Mouse (Mus musculus): ENCODE data around the gene Rps11. TPM values are rescaled to one million over a fixed set of nuclear protein-coding genes. Genes with fewer than 3 reads are reported as not detected.

The Rps11 gene
- polyA plus RNA-seq, 1 experiment from 2014 or later: 1,388 TPM

DNA sequence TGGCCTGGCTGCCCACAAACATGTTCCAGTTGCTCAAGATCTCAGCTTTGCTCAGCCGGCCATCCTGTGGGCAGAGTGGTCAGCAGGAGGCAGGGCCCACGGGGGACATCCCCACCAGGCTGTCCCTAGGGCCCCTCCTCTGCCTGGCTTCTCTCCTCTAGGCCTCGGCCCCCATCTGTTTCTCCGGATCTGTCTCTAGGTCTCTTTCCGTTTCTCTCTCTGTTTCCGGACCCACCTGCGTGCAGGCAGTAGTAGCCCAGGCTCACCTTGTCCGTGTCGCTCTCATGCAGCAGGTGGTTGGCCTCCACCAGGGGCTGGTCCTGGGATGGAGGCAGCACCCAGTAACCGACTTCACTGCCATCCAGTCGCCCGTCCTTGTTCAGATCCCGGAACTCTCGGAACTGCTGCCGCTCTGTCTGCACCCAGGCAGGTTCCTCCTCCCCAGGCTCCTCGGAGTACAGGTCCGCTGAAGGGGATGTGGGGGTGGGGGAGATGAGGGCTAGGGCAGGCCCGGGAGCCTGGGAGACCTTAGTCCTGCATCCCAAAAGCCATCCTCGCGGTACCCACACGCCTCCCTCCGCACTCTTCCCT, 40.8 kb downstream of the Rps11 start:
- Histone ChIP-seq H3K27ac (peak overlapping the region; percentile 94), H3K79me2 (ENCODE audit: inconsistent target) (no peaks in the 10 kb centered on the region), H3K36me3 (ENCODE audit: inconsistent target) (no peaks in the 10 kb centered on the region), H3K4me3 (ENCODE audit: inconsistent target) (peak overlapping the region; percentile 61)
- WGBS (ENCODE audit: missing documents): 42% methylated on average over 22 of the region's 22 CpGs

DNA sequence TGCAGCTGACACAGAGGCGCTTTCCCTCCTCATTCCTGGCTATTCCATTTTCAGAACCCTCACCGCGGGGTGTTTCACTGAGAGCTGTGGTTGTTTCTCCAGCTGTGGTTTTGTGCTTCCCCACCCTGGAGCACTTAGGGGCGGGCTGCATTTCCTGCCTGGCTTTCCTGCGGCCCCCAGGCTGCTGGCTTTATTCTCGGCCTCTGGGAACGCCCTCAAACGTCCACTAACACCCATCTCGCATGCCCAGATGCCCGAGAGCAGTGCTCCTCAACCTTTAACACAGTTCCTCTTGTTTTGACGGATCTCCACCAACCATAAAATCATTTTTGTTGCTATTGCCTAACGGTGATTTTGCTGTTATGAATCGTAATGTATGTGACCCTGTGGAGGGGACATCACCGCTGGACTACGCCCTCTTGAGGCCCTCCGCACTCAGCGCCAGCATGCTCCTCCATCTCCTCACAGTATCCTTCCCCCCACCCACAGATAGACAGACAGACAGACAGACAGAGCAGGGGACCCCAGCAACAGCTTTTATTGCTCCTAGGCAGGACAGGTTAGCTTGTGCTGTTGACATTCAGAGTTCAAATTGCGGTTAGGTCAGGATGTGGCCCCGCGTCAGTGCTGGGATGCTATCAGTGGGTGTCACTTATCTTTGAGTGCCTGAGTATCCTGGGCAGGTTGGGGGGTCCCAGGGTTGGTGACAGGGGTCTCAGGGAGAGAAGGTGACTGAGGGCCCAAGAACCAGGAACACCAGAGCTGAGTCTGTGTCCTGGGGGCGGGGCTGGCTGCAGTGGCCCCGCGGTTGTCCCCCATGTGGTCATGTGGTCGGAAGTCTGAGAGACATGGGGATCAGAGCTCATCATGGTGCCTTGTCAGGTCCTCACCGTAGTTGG, 41.6 kb downstream of the Rps11 start:
- peaks cover 3% of the 10 kb centered on the region; the same call in 1 of the 2 replicates for H3K36me3 ChIP-seq (ENCODE audit: inconsistent target)
- peak overlapping the region; percentile 94 for H3K27ac ChIP-seq
- H3K4me3 ChIP-seq (ENCODE audit: inconsistent target): peak overlapping the region; percentile 61
- H3K79me2 ChIP-seq (ENCODE audit: inconsistent target): no peaks in the 10 kb centered on the region
- 2% methylated on average over 24 of the region's 25 CpGs for WGBS (ENCODE audit: missing documents)

DNA sequence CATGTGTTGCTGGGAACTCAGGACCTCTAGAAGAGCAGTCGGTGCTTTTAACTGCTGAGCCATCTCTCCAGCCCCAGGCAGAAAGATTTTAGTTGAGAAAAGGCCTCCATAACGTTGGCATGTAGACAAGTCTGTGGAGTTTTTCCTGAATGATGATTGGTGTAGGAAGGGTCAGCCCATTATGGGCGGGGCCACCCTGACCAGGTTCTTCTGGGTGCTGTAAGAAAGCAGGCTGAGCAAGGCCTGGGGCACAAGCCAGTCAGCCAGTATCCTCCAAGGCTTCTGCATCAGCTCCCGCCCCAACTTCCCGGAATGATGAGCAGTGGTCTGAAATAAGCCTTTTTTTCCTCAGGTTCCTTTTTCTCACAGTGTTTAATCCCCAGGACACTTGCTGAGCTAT, 43.2 kb downstream of the Rps11 start:
- Histone ChIP-seq H3K79me2 (ENCODE audit: inconsistent target) (no peaks in the 10 kb centered on the region), H3K27ac (peak overlapping the region; percentile 94), H3K4me3 (ENCODE audit: inconsistent target) (no peak overlapping the region), H3K36me3 (ENCODE audit: inconsistent target) (peaks cover 19% of the 10 kb centered on the region; the same call in 1 of the 2 replicates)
- 88% methylated on average over 5 of the region's 5 CpGs for WGBS (ENCODE audit: missing documents)

DNA sequence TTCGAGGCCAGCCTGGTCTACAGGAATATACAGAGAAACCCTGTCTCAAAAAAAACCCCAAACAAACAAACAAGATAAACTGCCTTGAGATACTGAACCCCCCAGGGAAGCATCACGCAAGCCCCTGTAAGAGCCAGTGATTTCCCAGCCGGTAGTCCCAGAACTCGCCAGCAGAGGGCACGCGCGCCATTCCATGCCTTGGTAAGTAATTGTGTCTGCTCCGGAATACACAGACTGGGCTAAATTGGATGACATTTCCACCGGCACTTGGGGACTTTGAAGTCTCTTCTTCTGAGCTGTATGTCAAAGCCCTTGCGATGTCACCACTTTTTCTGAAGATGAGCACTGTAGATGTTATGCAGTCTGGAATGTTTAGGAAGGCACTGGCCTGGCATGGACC, 44.4 kb downstream of the Rps11 start:
- no peak overlapping the region for H3K4me3 ChIP-seq (ENCODE audit: inconsistent target)
- peaks cover 22% of the 10 kb centered on the region; the same call in 1 of the 2 replicates for H3K36me3 ChIP-seq (ENCODE audit: inconsistent target)
- H3K79me2 ChIP-seq (ENCODE audit: inconsistent target): no peaks in the 10 kb centered on the region
- H3K27ac ChIP-seq: no peak overlapping the region
- 4% methylated on average over 10 of the region's 10 CpGs for WGBS (ENCODE audit: missing documents)

DNA sequence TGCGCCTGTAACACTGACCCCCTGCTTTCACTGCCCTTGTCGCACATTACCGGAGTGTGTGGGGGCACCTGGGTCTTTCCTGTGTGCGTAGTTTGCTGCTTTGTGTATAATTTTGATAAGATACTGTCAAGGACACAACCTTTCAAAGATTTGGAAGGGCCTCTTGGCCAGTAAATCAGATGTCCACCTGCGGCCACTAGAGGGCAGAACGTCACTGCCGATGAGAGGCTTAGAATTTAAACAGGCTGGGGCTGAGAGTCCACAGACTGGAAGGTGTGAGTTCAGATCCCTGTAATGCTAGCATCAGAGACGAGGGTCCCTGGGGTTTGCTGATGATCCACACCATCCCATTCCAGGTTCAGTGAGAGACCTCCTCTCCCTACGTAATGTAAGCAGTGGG, 45.7 kb downstream of the Rps11 start:
- Histone ChIP-seq H3K36me3 (ENCODE audit: inconsistent target) (peaks cover 34% of the 10 kb centered on the region; the same call in 1 of the 2 replicates), H3K27ac (no peak overlapping the region), H3K4me3 (ENCODE audit: inconsistent target) (no peak overlapping the region), H3K79me2 (ENCODE audit: inconsistent target) (peaks cover 11% of the 10 kb centered on the region)
- 45% methylated on average over 9 of the region's 9 CpGs for WGBS (ENCODE audit: missing documents)

DNA sequence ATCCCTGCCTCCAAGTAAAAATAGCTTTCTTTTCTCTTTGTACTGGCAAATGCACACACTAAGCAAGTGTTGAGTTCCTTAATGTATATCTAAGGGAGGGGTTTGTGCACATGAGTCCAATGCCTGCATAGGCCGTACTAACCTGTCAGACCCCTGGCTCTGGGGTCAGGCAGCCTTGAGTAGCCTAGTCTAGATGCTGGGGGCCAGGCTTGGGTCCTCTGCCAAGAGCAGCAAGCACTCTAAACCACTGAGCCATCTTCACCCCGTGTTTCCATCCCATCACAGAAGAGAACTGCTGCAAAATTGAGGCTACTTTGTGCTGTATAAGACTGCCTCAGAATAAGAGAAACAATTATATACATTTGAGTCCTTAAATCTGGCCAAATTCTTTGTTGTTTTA, 46.4 kb downstream of the Rps11 start:
- Histone ChIP-seq H3K4me3 (ENCODE audit: inconsistent target) (no peak overlapping the region), H3K79me2 (ENCODE audit: inconsistent target) (peaks cover 18% of the 10 kb centered on the region), H3K36me3 (ENCODE audit: inconsistent target) (peaks cover 35% of the 10 kb centered on the region; the same call in 1 of the 2 replicates), H3K27ac (no peak overlapping the region)
- WGBS (ENCODE audit: missing documents): 100% methylated on average over 2 of the region's 2 CpGs

DNA sequence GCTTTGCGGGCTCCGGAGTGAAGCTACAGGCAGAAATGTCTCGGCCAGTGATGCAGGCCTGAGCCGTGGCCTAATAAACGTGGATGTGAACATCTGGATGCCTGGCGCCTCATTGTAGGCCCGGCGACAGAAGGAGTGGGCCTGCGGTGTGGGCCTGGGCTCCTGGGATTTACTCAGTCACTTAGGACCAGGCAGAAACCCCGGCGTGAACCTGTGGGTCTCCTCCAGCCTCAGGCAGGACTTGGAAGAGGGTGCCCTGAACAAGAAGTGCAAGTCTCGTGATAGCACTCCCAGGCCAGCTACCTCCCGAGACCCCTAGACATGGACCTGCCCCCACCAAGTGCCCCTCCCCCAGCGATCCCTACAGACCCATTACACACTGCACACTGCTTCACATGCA, 46.9 kb downstream of the Rps11 start:
- Histone ChIP-seq H3K27ac (no peak overlapping the region), H3K36me3 (ENCODE audit: inconsistent target) (peaks cover 35% of the 10 kb centered on the region; the same call in 1 of the 2 replicates), H3K4me3 (ENCODE audit: inconsistent target) (no peak overlapping the region), H3K79me2 (ENCODE audit: inconsistent target) (peaks cover 23% of the 10 kb centered on the region)
- 91% methylated on average over 13 of the region's 14 CpGs for WGBS (ENCODE audit: missing documents)

DNA sequence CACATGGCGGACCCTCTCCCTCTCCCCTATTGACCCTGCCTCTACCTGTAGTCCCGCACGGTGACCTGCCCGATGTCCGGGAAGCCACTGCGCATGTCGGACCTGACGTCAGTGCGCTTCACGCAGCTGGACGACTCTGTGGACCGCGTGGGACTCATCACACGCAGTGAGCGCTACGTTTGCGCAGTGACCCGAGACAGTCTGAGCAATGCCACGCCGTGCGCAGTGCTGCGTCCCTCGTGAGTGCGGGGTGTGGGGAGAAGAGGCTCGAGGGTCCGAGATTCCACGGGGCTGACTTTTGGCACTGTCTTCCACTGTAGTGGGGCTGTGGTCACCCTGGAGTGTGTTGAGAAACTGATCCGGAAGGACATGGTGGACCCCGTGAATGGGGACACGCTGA, 47.7 kb downstream of the Rps11 start:
- Histone ChIP-seq H3K4me3 (ENCODE audit: inconsistent target) (no peak overlapping the region), H3K79me2 (ENCODE audit: inconsistent target) (peaks cover 31% of the 10 kb centered on the region), H3K36me3 (ENCODE audit: inconsistent target) (peaks cover 35% of the 10 kb centered on the region; the same call in 1 of the 2 replicates), H3K27ac (no peak overlapping the region)
- WGBS (ENCODE audit: missing documents): 93% methylated on average over 19 of the region's 30 CpGs

DNA sequence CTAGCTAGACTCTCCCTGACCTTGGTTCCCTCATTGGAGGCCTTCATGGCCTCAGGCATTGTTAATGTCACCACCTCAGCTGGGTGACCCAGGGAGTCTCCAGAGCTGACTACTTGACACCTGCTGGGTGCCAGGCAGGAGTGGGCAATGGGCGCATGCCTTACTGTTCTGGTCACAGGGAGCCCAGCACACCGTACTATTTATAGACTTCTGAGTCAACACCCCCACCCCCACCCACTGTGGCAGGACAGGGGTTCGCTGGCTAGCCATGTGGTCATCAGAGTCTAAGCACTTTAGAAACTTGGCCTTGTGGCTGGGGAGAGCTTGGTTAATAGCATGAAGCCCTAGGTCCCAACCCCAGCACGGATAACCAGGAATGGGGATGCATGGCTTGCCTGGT, 48.8 kb downstream of the Rps11 start:
- peaks cover 35% of the 10 kb centered on the region; the same call in 1 of the 2 replicates for H3K36me3 ChIP-seq (ENCODE audit: inconsistent target)

DNA sequence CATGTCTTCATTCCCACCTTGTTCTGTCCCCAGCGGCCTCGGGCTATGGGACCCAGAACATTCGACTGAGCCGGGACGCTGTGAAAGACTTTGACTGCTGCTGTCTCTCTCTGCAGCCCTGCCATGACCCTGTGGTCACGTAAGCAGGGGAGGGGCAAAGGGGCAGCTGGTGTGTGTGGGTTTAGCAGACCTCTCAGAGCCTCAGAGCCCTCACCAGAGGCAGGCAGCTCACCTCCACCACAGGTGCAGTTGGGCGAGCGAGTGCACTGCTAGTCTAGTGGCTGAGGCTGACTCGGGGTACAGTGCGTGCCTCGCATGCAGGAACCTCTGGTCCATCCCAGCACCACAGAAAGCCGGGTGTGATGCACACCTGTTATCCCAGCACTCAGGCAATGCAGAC, 50.3 kb downstream of the Rps11 start:
- Histone ChIP-seq H3K36me3 (ENCODE audit: inconsistent target) (peaks cover 35% of the 10 kb centered on the region; the same call in 1 of the 2 replicates), H3K27ac (no peak overlapping the region), H3K79me2 (ENCODE audit: inconsistent target) (peaks cover 57% of the 10 kb centered on the region), H3K4me3 (ENCODE audit: inconsistent target) (no peak overlapping the region)
- 96% methylated on average over 12 of the region's 12 CpGs for WGBS (ENCODE audit: missing documents)

More for the DNA sequence above, 48.8 kb downstream of the Rps11 start:
- H3K4me3 ChIP-seq (ENCODE audit: inconsistent target): no peak overlapping the region
- WGBS (ENCODE audit: missing documents): 63% methylated on average over 4 of the region's 4 CpGs
- peaks cover 42% of the 10 kb centered on the region for H3K79me2 ChIP-seq (ENCODE audit: inconsistent target)
- H3K27ac ChIP-seq: no peak overlapping the region

DNA sequence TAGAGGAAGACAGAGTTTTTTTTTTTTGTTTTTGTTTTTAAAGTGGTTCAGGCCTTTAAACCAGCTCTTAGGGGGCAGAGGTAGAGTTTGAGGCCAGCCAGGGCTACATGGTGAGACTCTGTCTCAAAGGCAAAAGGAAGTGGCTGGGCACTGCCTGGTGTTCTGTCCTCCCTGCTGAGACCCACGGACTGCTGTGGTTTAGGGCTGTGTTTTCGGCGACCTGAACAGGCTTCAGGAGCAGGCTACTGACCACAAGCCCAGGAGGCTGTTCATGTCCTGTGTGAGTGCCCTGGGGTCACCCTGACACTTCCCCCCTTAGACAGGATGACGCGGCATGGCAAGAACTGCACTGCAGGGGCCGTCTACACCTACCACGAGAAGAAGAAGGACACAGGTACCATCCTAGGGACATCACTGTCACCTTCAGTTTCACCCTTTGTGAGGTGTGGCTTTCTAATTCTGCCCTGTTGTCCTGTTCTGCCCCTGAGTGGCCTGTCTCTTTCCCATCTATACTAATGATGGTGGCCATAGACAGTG, 51.0 kb downstream of the Rps11 start:
- WGBS (ENCODE audit: missing documents): 41% methylated on average over 7 of the region's 7 CpGs
- H3K4me3 ChIP-seq (ENCODE audit: inconsistent target): no peak overlapping the region
- H3K27ac ChIP-seq: no peak overlapping the region
- H3K36me3 ChIP-seq (ENCODE audit: inconsistent target): peaks cover 35% of the 10 kb centered on the region; the same call in 1 of the 2 replicates
- H3K79me2 ChIP-seq (ENCODE audit: inconsistent target): peaks cover 64% of the 10 kb centered on the region

Other genes with a start within 250 kb of the Rps11 start
- 24.5 to 28.2 TPM (median 26.1 TPM) in 3 replicates for gene Med25, start 231.7 kb downstream of the Rps11 start, polyA plus RNA-seq (2018)
- 4.6 to 8.8 TPM (median 6.1 TPM) in 3 replicates for gene Fuz, start 228.4 kb downstream of the Rps11 start, polyA plus RNA-seq (2018)
- 49.8 to 76.6 TPM (median 75.0 TPM) in 3 replicates for gene Ap2a1, start 194.9 kb downstream of the Rps11 start, polyA plus RNA-seq (2018)
- not detected in 3 replicates for gene Tsks, start 181.2 kb downstream of the Rps11 start, polyA plus RNA-seq (2018)
- not detected in 3 replicates for gene Cpt1c, start 149.6 kb downstream of the Rps11 start, polyA plus RNA-seq (2018)
- 53.7 to 169 TPM (median 55.6 TPM) in 3 replicates for gene Prmt1, start 137.9 kb downstream of the Rps11 start, polyA plus RNA-seq (2018)
- 30.9 to 55.5 TPM (median 35.0 TPM) in 3 replicates for gene Irf3, start 126.8 kb downstream of the Rps11 start, polyA plus RNA-seq (2018)
- gene Bcl2l12, start 125.7 kb downstream of the Rps11 start, polyA plus RNA-seq (2018): 10.9 to 14.5 TPM (median 12.9 TPM) in 3 replicates
- gene Scaf1, start 108.1 kb downstream of the Rps11 start, polyA plus RNA-seq (2018): 32.6 to 36.9 TPM (median 32.9 TPM) in 3 replicates
- 23.5 to 51.8 TPM (median 29.9 TPM) in 3 replicates for gene Rras, start 106.5 kb downstream of the Rps11 start, polyA plus RNA-seq (2018)
- 15.5 to 17.7 TPM (median 17.1 TPM) in 3 replicates for gene Prr12, start 71.6 kb downstream of the Rps11 start, polyA plus RNA-seq (2018)
- 40.1 to 50.7 TPM (median 45.7 TPM) in 3 replicates for gene Nosip, start 62.0 kb downstream of the Rps11 start, polyA plus RNA-seq (2018)
- 19.0 to 31.7 TPM (median 28.6 TPM) in 3 replicates for gene Prrg2, start 61.8 kb downstream of the Rps11 start, polyA plus RNA-seq (2018)
- 0.67 to 5.1 TPM (median 3.1 TPM) in 3 replicates for gene Rcn3, start 32.2 kb downstream of the Rps11 start, polyA plus RNA-seq (2018)
- gene Fcgrt, start 20.6 kb downstream of the Rps11 start, polyA plus RNA-seq (2018): 84.4 to 284 TPM (median 160 TPM) in 3 replicates
- gene Rpl13a, start 4.3 kb upstream of the Rps11 start, polyA plus RNA-seq (2018): 804 to 2,026 TPM (median 1,578 TPM) in 3 replicates
- gene Gm45713, start 11.8 kb upstream of the Rps11 start, polyA plus RNA-seq (2018): not detected in 3 replicates
- gene Flt3l, start 12.0 kb upstream of the Rps11 start, polyA plus RNA-seq (2018): 4.4 to 9.9 TPM (median 8.0 TPM) in 3 replicates
- gene Pih1d1, start 29.9 kb upstream of the Rps11 start, polyA plus RNA-seq (2018): 34.1 to 75.8 TPM (median 39.7 TPM) in 3 replicates
- 13.0 to 39.0 TPM (median 19.2 TPM) in 3 replicates for gene Aldh16a1, start 30.1 kb upstream of the Rps11 start, polyA plus RNA-seq (2018)
- gene Slc17a7, start 39.5 kb upstream of the Rps11 start, polyA plus RNA-seq (2018): not detected in 3 replicates
- not detected in 3 replicates for gene Gfy, start 55.1 kb upstream of the Rps11 start, polyA plus RNA-seq (2018)
- gene Pth2, start 56.6 kb upstream of the Rps11 start, polyA plus RNA-seq (2018): not detected in 3 replicates
- not detected in 3 replicates for gene Ccdc155, start 80.5 kb upstream of the Rps11 start, polyA plus RNA-seq (2018)
- not detected in 3 replicates for gene Dkkl1, start 87.7 kb upstream of the Rps11 start, polyA plus RNA-seq (2018)
- gene Tead2, start 91.3 kb upstream of the Rps11 start, polyA plus RNA-seq (2018): not detected in 3 replicates
- gene Cd37, start 114.7 kb upstream of the Rps11 start, polyA plus RNA-seq (2018): 88.2 to 139 TPM (median 131 TPM) in 3 replicates
- gene Slc6a16, start 116.6 kb upstream of the Rps11 start, polyA plus RNA-seq (2018): not detected in 3 replicates
- gene Slc6a21, start 153.1 kb upstream of the Rps11 start, polyA plus RNA-seq (2018): not detected in 3 replicates
- gene Trpm4, start 209.3 kb upstream of the Rps11 start, polyA plus RNA-seq (2018): 4.2 to 6.1 TPM (median 4.7 TPM) in 3 replicates
- gene Hrc, start 210.9 kb upstream of the Rps11 start, polyA plus RNA-seq (2018): not detected in 3 replicates
- gene Ppfia3, start 242.6 kb upstream of the Rps11 start, polyA plus RNA-seq (2018): 0.27 to 0.75 TPM in 2 of 3 replicates, not detected in the other
- gene Lin7b, start 246.1 kb upstream of the Rps11 start, polyA plus RNA-seq (2018): 0.50 TPM in 1 of 3 replicates, not detected in the others